Mouse (Mus musculus) megakaryocyte, embryonic 14.5 days (primary cell): Measurements from ENCODE around the gene Cplx2.

Source experiments
- FLI1 ChIP-seq: IDR thresholded peaks from 2 replicates; pipeline ENCODE4 v1.6.1; 2012; ENCODE audit warnings: low read length, inconsistent platforms, mixed read lengths
- GATA1 ChIP-seq: IDR thresholded peaks from 3 replicates; pipeline ENCODE4 v1.6.1; 2012; ENCODE audit warnings: mixed read lengths, low read length, inconsistent platforms, borderline replicate concordance

DNA sequence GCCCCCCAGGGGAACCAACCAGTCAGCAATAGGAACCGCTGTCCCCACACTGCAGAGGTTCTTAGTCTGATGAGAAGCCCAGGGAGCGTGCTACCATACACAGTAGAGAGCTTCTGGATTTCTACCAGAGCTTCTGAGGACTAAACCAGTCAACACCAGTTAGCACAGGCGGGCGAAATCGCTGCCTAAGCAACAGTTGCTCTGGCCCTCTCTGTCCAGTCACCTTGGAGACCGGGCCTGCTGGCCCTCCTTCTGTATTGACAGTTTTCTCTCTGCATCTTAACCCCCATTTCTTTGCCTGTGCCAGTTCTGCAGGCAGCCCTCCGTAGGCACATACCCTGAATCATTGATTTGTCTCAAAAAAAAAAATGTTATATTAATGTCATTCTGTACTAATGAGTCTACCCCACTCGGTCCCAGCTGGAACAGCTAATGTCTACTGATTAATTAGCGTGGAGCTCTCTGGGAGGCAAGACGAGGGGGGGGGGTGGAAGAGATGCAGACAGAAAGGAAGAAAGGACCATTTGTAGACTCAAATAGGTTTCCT, 47.7 kb downstream of the Cplx2 start:
- TF ChIP-seq GATA1: no peak
- TF ChIP-seq FLI1: no peak
